Mouse (Mus musculus) brain, embryonic 14.5 days (tissue): ENCODE results near the gene Plg. TPM values are rescaled to one million over a fixed set of nuclear protein-coding genes. Genes with fewer than 3 reads are reported as not detected.

Experiments used
- DNase-seq: peaks from one replicate; pipeline ENCODE4 v3.0.0-alpha.2; 2011; ENCODE audit warnings: low read depth
- CTCF ChIP-seq: fragments of 200-500 bp; IDR thresholded peaks from 2 replicates; pipeline ENCODE4 v1.5.1; 2012; ENCODE audit warnings: inconsistent platforms, mild to moderate bottlenecking, moderate library complexity, borderline replicate concordance; ENCODE audit not compliant: insufficient read depth, insufficient read length; ENCODE audit errors: extremely low read depth
- POLR2A ChIP-seq: fragments of 200-500 bp; IDR thresholded peaks from 2 replicates; pipeline ENCODE4 v1.6.1; 2012; ENCODE audit warnings: mild to moderate bottlenecking, inconsistent platforms, borderline replicate concordance; ENCODE audit not compliant: poor library complexity, insufficient read depth, insufficient read length, severe bottlenecking; ENCODE audit errors: extremely low read depth
- polyA plus RNA-seq: library from polyadenylated mRNA; depleted of rRNA; stranded (reverse); fragments of >200 nt; gene quantifications from 2 replicates; pipeline ENCODE4 v1.2.3, GENCODE M21; 2012

Plg gene
- polyA plus RNA-seq, 1 experiment: 0.16 TPM

DNA sequence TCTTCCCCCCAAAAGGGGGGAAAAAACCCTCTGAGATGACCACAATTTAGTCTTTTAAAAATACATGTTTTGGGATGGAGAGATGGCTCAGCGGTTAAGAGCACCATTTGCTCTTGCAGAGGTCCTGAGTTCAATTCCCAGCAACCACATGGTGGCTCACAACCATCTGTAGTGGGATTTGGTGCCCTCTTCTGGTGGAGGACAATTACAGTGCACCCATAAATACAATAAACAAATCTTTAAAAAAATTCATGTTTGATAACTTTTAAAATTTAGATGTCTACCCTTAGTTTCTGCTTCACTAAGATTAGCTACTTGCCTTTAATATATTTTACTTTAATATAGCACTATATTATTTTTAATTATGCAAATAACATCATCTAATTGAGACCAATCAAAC is 43.7 kb downstream of the Plg start:
- TF ChIP-seq CTCF (no peak), POLR2A (no peak)
- DNase-seq: no peak

DNA sequence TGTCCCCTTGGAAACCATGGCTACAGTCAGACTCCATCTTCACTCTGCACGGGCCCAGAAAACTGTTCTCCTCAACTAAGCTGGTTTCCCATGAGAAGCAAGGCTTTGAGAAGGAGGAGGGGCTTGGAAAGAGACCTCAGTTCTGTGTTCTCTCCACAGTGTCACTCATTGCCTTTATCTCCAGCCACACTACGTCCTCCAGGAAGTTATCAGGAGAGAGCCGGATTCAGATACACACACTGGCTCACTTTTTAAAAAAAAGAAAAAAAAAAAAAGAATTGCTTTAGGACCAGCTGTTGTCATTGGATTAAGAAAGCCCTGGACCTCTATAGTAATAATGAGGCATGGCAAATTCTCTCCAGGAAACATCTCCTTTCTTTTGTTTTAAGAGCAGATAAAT is 48.7 kb downstream of the Plg start:
- TF ChIP-seq CTCF (no peak), POLR2A (no peak)
- no peak for DNase-seq

DNA sequence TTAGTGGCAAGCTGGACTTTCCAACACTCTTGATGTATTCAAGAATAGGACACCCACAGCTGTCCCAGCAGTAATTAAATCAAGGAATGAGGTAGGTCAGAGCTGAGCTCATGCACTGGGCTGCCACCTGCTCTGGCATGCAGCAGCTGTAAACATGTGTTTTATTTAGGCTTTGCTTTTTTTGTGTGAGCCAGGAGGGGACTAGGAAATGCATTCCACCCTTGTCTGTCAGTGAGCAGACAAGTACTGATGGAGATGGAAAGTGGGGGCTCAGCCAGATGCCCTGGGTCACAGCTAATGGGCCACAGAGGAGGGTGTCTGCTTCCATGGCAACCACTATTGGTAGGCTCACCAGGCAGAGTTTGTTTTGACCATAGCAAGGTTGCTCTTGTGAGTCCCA is 50.0 kb downstream of the Plg start:
- DNase-seq: peak; percentile 69
- TF ChIP-seq POLR2A: no peak

DNA sequence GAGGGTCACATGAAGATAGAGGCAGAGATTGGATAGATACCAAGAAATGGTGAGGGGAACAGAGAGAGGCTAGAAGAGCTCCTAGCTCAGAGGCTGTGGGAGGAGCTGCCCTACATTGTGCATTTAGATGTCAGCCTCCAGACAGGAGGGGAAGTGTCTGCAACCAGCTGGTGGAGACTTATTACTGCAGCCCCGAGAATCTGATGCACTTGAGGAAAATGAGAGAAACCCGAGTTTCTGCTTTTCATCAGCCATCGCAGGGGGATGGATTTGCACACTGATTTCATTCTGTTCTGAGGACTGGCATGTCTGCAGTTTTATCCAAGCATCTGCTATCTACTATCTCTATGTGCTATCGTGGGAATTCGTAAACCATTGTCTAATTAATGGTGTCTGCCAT is 53.3 kb downstream of the Plg start:
- no peak for TF ChIP-seq CTCF
- TF ChIP-seq POLR2A: no peak
- DNase-seq: peak; percentile 37

DNA sequence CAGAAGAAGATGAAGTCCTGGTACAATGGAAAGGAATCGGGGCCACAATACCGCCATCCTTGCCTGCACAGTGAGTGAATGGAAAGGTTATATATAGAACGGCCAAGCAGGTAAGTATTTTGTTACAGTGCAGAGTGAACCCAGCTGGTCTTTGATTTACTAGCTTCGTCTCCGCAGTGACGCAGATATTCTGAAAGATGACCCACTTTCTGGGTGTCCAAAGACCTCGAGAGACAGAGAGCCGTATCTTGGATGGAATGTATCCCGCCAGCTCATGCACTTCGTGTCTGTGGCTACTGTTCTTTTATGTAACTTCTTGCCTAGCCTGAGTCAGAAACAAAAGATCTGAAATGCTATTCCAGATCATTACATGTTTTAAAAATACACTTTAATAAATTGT is 59.4 kb downstream of the Plg start:
- no peak for DNase-seq
- TF ChIP-seq POLR2A: no peak
- TF ChIP-seq CTCF: no peak

DNA sequence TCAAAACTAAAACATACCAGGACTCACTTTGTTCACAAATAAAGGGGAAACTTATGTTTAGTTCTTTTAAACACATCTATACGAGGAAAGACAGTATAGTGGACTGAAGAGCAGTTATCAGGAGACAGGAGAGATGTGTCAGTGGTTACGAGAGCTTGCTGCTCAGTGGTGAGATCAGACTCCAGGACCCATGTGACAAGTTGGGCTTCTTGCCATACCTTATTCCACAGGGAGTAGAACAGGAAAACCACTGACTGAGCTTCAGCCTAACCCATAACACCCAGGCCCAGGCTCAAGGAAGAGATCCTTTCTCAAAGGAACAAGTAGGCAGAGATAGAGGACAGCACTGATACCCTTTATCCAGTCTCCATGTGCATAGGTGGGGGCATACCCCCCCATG is 66.2 kb downstream of the Plg start:
- DNase-seq: peak; percentile 7
- no peak for TF ChIP-seq CTCF
- no peak for TF ChIP-seq POLR2A

DNA sequence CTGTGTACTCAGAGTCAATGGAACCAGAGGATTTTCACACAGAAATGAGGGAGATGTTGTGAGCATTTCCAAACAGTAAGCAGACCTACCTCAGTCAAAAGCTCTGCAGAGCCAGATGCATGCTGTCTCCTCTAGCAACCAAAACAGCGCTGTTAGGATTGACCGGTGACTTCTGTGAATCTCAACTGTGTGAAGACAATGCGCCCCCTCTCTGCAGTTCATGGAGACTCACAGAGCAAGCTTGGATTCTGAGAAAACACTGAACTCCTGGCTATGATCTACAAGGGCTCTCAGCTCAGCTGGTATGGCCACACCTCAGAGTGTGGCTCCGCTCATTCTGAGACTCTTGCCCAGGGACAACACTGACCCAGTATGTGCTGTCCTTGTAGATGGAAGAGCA is 72.8 kb downstream of the Plg start:
- peak; percentile 18 for DNase-seq
- TF ChIP-seq CTCF: peak; percentile 11; the same call in 1 of the 2 replicates
- TF ChIP-seq POLR2A: no peak

DNA sequence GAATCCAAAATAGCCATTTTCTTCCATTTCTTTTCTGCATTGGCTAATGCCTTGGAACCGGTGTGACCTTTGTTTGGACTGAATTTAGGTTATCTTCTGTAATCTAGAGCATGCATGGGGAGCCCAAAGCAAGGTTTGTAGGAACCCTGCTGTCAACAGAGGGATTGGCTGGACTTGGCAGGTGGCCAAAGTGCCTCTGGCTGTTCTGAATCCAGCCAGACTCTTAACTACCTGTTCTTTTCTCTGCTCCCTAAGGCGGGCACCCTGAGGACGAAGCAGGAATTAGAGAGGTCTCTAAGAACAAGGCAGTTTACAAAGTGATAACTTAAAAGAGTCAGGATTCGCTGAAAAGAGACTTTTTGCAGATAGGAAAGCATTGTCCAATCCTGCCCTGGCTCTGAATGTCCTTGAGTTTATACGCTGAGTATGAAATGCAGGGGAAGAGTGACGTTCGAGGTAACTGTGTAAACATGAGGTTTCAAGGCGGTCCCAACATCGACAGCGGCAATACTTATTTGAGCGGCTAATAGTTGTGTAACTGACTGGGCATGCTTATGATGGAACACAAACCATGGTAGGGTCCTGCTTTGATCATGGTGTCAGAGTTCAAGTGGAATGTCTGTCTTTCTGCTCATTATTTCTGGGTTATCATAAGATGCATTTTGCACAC is 74.6 kb downstream of the Plg start:
- TF ChIP-seq CTCF (no peak), POLR2A (no peak)
- peak; percentile 39 for DNase-seq

DNA sequence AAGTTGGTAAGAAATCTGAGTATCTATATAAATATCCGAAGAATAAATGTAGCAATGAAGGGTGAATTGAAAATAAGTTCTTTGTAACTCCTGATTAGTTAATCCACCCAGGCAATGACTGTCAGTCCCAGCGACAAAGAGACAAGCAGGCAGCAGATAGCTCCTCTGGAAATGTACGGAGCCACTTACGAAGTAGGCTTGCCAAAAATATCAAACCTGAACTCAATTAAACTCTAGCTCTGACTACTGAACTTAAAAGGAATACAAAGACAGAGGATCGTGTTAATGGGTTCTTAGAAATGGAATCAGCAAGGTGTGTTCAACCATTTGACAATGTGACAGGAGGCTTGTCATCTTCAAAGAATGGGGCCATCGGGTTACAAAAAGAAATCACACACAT is 75.3 kb downstream of the Plg start:
- TF ChIP-seq POLR2A (no peak), CTCF (no peak)
- no peak for DNase-seq

DNA sequence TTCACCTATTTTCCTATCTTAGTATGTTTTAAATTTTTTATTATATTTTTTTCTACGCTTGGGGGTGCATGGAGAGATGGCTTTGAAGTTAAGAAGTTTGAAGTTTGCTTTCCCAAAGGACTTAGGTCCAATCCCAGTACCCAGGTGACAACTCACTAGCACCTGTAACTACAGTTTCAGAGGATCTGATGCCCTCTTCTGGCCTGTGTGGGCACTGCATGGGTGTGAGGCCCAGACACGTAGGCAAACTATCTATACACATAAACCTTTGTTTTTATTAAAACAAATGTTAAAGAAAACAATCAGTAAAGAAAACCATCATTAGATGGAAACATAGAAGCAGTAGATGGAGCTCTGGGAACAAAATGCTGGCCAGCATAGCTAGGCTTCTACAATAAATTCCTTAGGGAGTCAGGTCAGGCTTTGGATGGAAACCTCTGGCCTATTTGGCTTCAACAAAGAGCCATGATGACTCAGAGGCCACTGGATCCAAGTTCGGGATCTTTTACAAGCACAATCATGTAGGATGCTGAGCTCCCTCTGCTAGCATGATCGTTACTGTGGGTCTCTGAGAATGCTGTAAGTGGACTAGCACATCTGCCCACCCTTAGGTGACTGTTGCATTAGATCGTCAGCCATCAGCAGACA is 76.9 kb downstream of the Plg start:
- peak; percentile 51; the same call in 1 of the 2 replicates for TF ChIP-seq CTCF
- TF ChIP-seq POLR2A: no peak
- no peak for DNase-seq

DNA sequence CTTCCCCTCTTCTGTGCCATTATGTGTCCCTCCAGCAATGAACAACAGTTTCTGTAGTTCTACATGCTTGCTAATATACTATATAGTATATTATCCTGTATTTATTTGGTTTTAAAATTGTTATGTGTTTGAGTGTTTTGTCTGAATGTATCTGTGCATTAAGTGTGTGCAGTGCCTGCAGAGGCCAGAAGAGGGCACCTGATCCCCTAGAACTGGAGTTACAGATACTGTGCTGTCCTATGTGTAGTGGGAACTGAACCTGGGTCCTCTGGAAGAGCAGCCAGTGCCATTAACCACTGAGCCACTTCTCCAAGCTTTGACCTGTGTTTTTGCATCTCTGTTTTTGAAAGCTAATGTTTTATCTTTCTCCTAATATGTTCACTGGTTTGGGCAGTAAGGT is 82.8 kb downstream of the Plg start:
- TF ChIP-seq POLR2A (no peak), CTCF (no peak)
- DNase-seq: no peak

DNA sequence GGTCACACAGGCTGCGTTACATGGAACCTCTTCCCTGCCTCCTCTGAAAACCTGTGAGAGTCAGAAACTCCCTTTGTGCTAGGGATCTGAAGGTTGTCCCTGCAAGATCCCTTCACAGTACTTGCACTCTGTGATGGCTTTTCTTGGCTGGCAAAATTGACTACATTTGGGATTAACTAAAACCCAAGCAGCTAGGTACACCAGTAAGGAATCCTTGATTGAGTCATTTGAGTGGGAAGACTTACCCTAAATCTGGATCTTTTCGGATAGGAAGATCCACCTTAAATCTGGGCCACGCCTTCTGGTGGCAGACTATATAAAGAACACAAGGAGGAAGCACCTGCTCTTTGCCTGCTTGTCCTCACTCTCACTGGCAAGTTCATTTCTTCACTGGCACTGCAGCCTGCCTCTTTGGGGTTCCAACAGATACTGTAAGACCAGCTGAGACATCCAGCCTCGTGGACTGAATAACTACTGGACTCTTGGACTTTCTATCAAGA is 88.1 kb downstream of the Plg start:
- no peak for DNase-seq
- TF ChIP-seq CTCF (no peak), POLR2A (no peak)
